Mouse (Mus musculus): ENCODE measurements around the gene Mepce. TPM values are rescaled to one million over a fixed set of nuclear protein-coding genes. Genes with fewer than 3 reads are reported as not detected.

The Mepce gene
- polyA plus RNA-seq, 1 experiment, result not detected

GRCm38 (mm10) chr5:137740506-137740905 lies 46.9 kb downstream of the Mepce start:
- H3K27ac ChIP-seq (ENCODE audit: insufficient read depth, low read depth, low read length), result no peak overlapping the region
- peaks cover 35% of the 10 kb centered on the region for H3K4me1 ChIP-seq (ENCODE audit: control insufficient read depth, insufficient read depth, low read length)
- 16% methylated on average over 11 of the region's 11 CpGs for WGBS
- H3K4me3 ChIP-seq (ENCODE audit: insufficient read depth, low read depth, low read length), result peak overlapping the region; percentile 54
- TF ChIP-seq CTCF (IDR thresholded peaks at IDR 0.05; ENCODE audit: insufficient read depth, low read depth, low read length) (no peak), POLR2A (IDR thresholded peaks at IDR 0.05; ENCODE audit: insufficient read depth, low read depth, low read length) (no peak; the same call in 1 of the 2 replicates)

GRCm38 (mm10) chr5:137739471-137739870 lies 48.0 kb downstream of the Mepce start:
- WGBS, result 51% methylated on average over 9 of the region's 9 CpGs
- peaks cover 46% of the 10 kb centered on the region for H3K4me1 ChIP-seq (ENCODE audit: control insufficient read depth, insufficient read depth, low read length)
- H3K27ac ChIP-seq (ENCODE audit: insufficient read depth, low read depth, low read length), result no peak overlapping the region
- TF ChIP-seq POLR2A (IDR thresholded peaks at IDR 0.05; ENCODE audit: insufficient read depth, low read depth, low read length) (no peak), CTCF (IDR thresholded peaks at IDR 0.05; ENCODE audit: insufficient read depth, low read depth, low read length) (no peak; the same call in 1 of the 2 replicates)
- no peak overlapping the region for H3K4me3 ChIP-seq (ENCODE audit: insufficient read depth, low read depth, low read length)

- peaks cover 54% of the 10 kb centered on the region for H3K4me1 ChIP-seq (ENCODE audit: control insufficient read depth, insufficient read depth, low read length)
- WGBS, result 20% methylated on average over 5 of the region's 5 CpGs
- TF ChIP-seq POLR2A (IDR thresholded peaks at IDR 0.05; ENCODE audit: insufficient read depth, low read depth, low read length) (no peak), CTCF (IDR thresholded peaks at IDR 0.05; ENCODE audit: insufficient read depth, low read depth, low read length) (0 out of 2 replicates have a peak, but pooled peaks have one; percentile 25)
- H3K4me3 ChIP-seq (ENCODE audit: insufficient read depth, low read depth, low read length), result no peak overlapping the region
- no peak overlapping the region for H3K27ac ChIP-seq (ENCODE audit: insufficient read depth, low read depth, low read length)
These were observed 48.9 kb downstream of the Mepce start for GRCm38 (mm10) chr5:137738516-137738915.

GRCm38 (mm10) chr5:137737400-137737940 lies 50.0 kb downstream of the Mepce start:
- Histone ChIP-seq H3K4me3 (ENCODE audit: insufficient read depth, low read depth, low read length) (no peak overlapping the region), H3K27ac (ENCODE audit: insufficient read depth, low read depth, low read length) (no peak overlapping the region), H3K4me1 (ENCODE audit: control insufficient read depth, insufficient read depth, low read length) (peaks cover 60% of the 10 kb centered on the region)
- no peak for TF ChIP-seq POLR2A (IDR thresholded peaks at IDR 0.05; ENCODE audit: insufficient read depth, low read depth, low read length)
- TF ChIP-seq CTCF (IDR thresholded peaks at IDR 0.05; ENCODE audit: insufficient read depth, low read depth, low read length), result no peak
- WGBS, result 74% methylated on average over 6 of the region's 6 CpGs

- Histone ChIP-seq H3K27ac (ENCODE audit: insufficient read depth, low read depth, low read length) (peak overlapping the region; percentile 87), H3K4me3 (ENCODE audit: insufficient read depth, low read depth, low read length) (no peak overlapping the region)
These were observed 53.0 kb downstream of the Mepce start for GRCm38 (mm10) chr5:137734289-137735061.

GRCm38 (mm10) chr5:137733638-137734288 lies 53.7 kb downstream of the Mepce start:
- Histone ChIP-seq H3K4me1 (ENCODE audit: control insufficient read depth, insufficient read depth, low read length) (peaks cover 49% of the 10 kb centered on the region), H3K4me3 (ENCODE audit: insufficient read depth, low read depth, low read length) (no peak overlapping the region), H3K27ac (ENCODE audit: insufficient read depth, low read depth, low read length) (peak overlapping the region; percentile 87)
- no peak for TF ChIP-seq POLR2A (IDR thresholded peaks at IDR 0.05; ENCODE audit: insufficient read depth, low read depth, low read length)
- TF ChIP-seq CTCF (IDR thresholded peaks at IDR 0.05; ENCODE audit: insufficient read depth, low read depth, low read length), result no peak
- 37% methylated on average over 12 of the region's 12 CpGs for WGBS

More at GRCm38 (mm10) chr5:137734289-137735061, 53.0 kb downstream of the Mepce start:
- 30% methylated on average over 6 of the region's 6 CpGs for WGBS
- peaks cover 57% of the 10 kb centered on the region for H3K4me1 ChIP-seq (ENCODE audit: control insufficient read depth, insufficient read depth, low read length)
- TF ChIP-seq POLR2A (IDR thresholded peaks at IDR 0.05; ENCODE audit: insufficient read depth, low read depth, low read length) (no peak), CTCF (IDR thresholded peaks at IDR 0.05; ENCODE audit: insufficient read depth, low read depth, low read length) (no peak)

Other genes starting within 250 kb of the Mepce start
- gene Actl6b, start 234.1 kb downstream of the Mepce start, polyA plus RNA-seq (2012; ENCODE audit: insufficient read depth, insufficient read length, low replicate concordance, missing spikeins), result not detected in 2 replicates
- not detected in 2 replicates for gene Tfr2, start 217.8 kb downstream of the Mepce start, polyA plus RNA-seq (2012; ENCODE audit: insufficient read depth, insufficient read length, low replicate concordance, missing spikeins)
- not detected in 2 replicates for gene Mospd3, start 186.6 kb downstream of the Mepce start, polyA plus RNA-seq (2012; ENCODE audit: insufficient read depth, insufficient read length, low replicate concordance, missing spikeins)
- gene Pcolce, start 173.9 kb downstream of the Mepce start, polyA plus RNA-seq (2012; ENCODE audit: insufficient read depth, insufficient read length, low replicate concordance, missing spikeins), result not detected in 2 replicates
- not detected in 2 replicates for gene Fbxo24, start 158.7 kb downstream of the Mepce start, polyA plus RNA-seq (2012; ENCODE audit: insufficient read depth, insufficient read length, low replicate concordance, missing spikeins)
- not detected in 2 replicates for gene Lrch4, start 158.5 kb downstream of the Mepce start, polyA plus RNA-seq (2012; ENCODE audit: insufficient read depth, insufficient read length, low replicate concordance, missing spikeins)
- not detected in 2 replicates for gene Gm20605, start 158.5 kb downstream of the Mepce start, polyA plus RNA-seq (2012; ENCODE audit: insufficient read depth, insufficient read length, low replicate concordance, missing spikeins)
- gene Sap25, start 146.3 kb downstream of the Mepce start, polyA plus RNA-seq (2012; ENCODE audit: insufficient read depth, insufficient read length, low replicate concordance, missing spikeins), result not detected in 2 replicates
- not detected in 2 replicates for gene Irs3, start 141.9 kb downstream of the Mepce start, polyA plus RNA-seq (2012; ENCODE audit: insufficient read depth, insufficient read length, low replicate concordance, missing spikeins)
- not detected in 2 replicates for gene Agfg2, start 102.9 kb downstream of the Mepce start, polyA plus RNA-seq (2012; ENCODE audit: insufficient read depth, insufficient read length, low replicate concordance, missing spikeins)
- not detected in 2 replicates for gene Nyap1, start 46.0 kb downstream of the Mepce start, polyA plus RNA-seq (2012; ENCODE audit: insufficient read depth, insufficient read length, low replicate concordance, missing spikeins)
- 483 TPM in 1 of 2 replicates, not detected in the other for gene Tsc22d4, start 41.9 kb downstream of the Mepce start, polyA plus RNA-seq (2012; ENCODE audit: insufficient read depth, insufficient read length, low replicate concordance, missing spikeins)
- not detected in 2 replicates for gene Ppp1r35, start 8.8 kb downstream of the Mepce start, polyA plus RNA-seq (2012; ENCODE audit: insufficient read depth, insufficient read length, low replicate concordance, missing spikeins)
- not detected in 2 replicates for gene Zcwpw1, start 143 bp upstream of the Mepce start, polyA plus RNA-seq (2012; ENCODE audit: insufficient read depth, insufficient read length, low replicate concordance, missing spikeins)
- gene Pilra, start 48.6 kb upstream of the Mepce start, polyA plus RNA-seq (2012; ENCODE audit: insufficient read depth, insufficient read length, low replicate concordance, missing spikeins), result not detected in 2 replicates
- not detected in 2 replicates for gene Pilrb1, start 70.5 kb upstream of the Mepce start, polyA plus RNA-seq (2012; ENCODE audit: insufficient read depth, insufficient read length, low replicate concordance, missing spikeins)
- not detected in 2 replicates for gene Pilrb2, start 84.2 kb upstream of the Mepce start, polyA plus RNA-seq (2012; ENCODE audit: insufficient read depth, insufficient read length, low replicate concordance, missing spikeins)
- gene Cyp3a13, start 134.0 kb upstream of the Mepce start, polyA plus RNA-seq (2012; ENCODE audit: insufficient read depth, insufficient read length, low replicate concordance, missing spikeins), result not detected in 2 replicates
- gene Gjc3, start 175.4 kb upstream of the Mepce start, polyA plus RNA-seq (2012; ENCODE audit: insufficient read depth, insufficient read length, low replicate concordance, missing spikeins), result not detected in 2 replicates
- not detected in 2 replicates for gene Azgp1, start 193.9 kb upstream of the Mepce start, polyA plus RNA-seq (2012; ENCODE audit: insufficient read depth, insufficient read length, low replicate concordance, missing spikeins)
- not detected in 2 replicates for gene Smok3a, start 233.6 kb upstream of the Mepce start, polyA plus RNA-seq (2012; ENCODE audit: insufficient read depth, insufficient read length, low replicate concordance, missing spikeins)
- not detected in 2 replicates for gene Smok3b, start 233.8 kb upstream of the Mepce start, polyA plus RNA-seq (2012; ENCODE audit: insufficient read depth, insufficient read length, low replicate concordance, missing spikeins)